Mouse (Mus musculus): ENCODE data around the gene Ikzf4. TPM values are rescaled to one million over a fixed set of nuclear protein-coding genes. Genes with fewer than 3 reads are reported as not detected.

Gene Ikzf4
- polyA plus RNA-seq, 1 experiment, result 1.2 TPM

DNA sequence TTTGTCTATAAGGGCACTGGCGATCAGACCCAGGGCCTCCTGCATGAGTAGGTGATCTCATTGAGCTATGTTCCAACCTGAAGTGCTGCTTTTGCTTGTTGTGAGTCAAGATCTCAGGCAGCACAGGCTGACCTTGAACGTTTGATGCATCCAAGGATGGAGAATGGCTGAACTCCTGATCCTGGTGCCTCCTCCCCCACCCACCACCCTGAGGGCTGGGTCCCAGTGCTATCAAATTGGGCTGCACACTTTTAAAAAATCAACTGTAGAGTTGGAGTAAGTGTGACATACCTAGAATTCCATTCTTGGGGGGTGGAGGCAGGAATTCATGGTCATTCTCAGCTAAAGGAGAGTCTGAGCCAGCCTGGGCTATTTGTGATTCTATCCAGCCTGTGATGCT is 39.3 kb downstream of the Ikzf4 start:
- H3K4me1 ChIP-seq (ENCODE audit: control insufficient read depth, insufficient read depth, low read length), result peaks cover 2% of the 10 kb centered on the region; the same call in 1 of the 2 replicates
- H3K27ac ChIP-seq (ENCODE audit: control insufficient read depth, insufficient read depth, low read depth, low read length), result no peak overlapping the region
- TF ChIP-seq POLR2A (IDR thresholded peaks at IDR 0.05; ENCODE audit: control insufficient read depth, low read depth, low read length) (no peak), CTCF (IDR thresholded peaks at IDR 0.05; ENCODE audit: control insufficient read depth, insufficient read depth, insufficient replicate concordance, low read depth, low read length) (no peak)
- no peaks in the 10 kb centered on the region for H3K36me3 ChIP-seq (ENCODE audit: control insufficient read depth, insufficient read depth, low read length)
- no peaks in the 10 kb centered on the region for H3K27me3 ChIP-seq (ENCODE audit: control insufficient read depth, insufficient read depth, low read length)
- H3K4me3 ChIP-seq (ENCODE audit: control insufficient read depth, low read depth, low read length), result no peak overlapping the region

DNA sequence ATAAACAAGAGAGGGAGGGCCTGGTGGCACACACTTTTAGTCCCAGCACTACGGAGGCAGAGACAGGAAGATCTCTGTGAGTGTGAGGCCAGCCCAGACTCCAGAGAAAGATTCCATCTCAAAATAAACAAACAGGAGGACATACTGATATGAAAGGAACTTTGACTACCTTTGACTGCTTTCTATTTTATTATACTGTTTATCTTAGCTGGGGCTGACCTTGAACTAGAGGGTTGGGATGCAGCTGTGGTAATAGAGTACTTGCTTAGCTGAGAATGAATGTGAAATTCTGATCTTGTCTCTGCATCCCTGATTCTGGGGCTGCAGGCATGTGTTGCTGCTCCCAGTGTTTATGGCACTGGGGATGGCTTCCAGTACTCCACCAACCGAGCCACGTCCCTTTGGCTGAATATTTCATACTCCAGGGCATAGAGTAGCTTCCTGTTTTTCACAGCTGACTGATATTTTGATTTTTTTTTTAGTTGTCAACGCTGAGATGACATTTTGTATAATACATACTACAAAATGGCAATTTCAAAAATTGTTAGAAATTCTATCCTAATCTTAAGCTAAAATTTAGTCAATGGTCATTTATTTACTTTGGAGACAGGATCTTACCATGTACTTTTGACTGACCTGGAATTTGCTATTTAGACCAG is 43.2 kb downstream of the Ikzf4 start:
- H3K27ac ChIP-seq (ENCODE audit: control insufficient read depth, insufficient read depth, low read depth, low read length), result no peak overlapping the region
- no peaks in the 10 kb centered on the region for H3K36me3 ChIP-seq (ENCODE audit: control insufficient read depth, insufficient read depth, low read length)
- no peak overlapping the region for H3K4me3 ChIP-seq (ENCODE audit: control insufficient read depth, low read depth, low read length)
- H3K27me3 ChIP-seq (ENCODE audit: control insufficient read depth, insufficient read depth, low read length), result no peaks in the 10 kb centered on the region
- peaks cover 2% of the 10 kb centered on the region; the same call in 1 of the 2 replicates for H3K4me1 ChIP-seq (ENCODE audit: control insufficient read depth, insufficient read depth, low read length)
- TF ChIP-seq CTCF (IDR thresholded peaks at IDR 0.05; ENCODE audit: control insufficient read depth, insufficient read depth, insufficient replicate concordance, low read depth, low read length) (no peak), POLR2A (IDR thresholded peaks at IDR 0.05; ENCODE audit: control insufficient read depth, low read depth, low read length) (no peak)

GRCm38 (mm10) chr10:128601499-128601898 is 44.3 kb downstream of the Ikzf4 start:
- TF ChIP-seq POLR2A (IDR thresholded peaks at IDR 0.05; ENCODE audit: control insufficient read depth, low read depth, low read length), result no peak

DNA sequence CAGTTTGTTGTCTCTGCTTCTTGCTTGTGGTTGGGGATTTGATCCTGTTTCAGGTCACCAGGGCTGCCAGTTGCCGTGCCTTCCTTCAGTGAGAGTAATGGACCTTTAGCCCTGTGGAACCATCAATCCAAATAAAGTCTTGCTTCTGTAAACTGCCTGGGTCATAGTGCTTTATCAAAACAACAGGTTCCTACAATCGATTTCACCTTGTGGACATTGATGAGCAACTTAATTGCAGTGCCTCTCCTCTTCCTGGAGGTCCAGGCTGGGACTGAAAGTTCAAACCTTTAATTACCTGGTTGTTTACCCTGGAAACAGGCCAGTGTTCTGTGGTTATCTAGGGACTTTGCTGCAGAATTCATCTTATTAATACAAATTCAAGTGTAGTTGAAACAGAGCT is 47.3 kb downstream of the Ikzf4 start:
- Histone ChIP-seq H3K4me3 (ENCODE audit: control insufficient read depth, low read depth, low read length) (no peak overlapping the region), H3K36me3 (ENCODE audit: control insufficient read depth, insufficient read depth, low read length) (no peaks in the 10 kb centered on the region), H3K4me1 (ENCODE audit: control insufficient read depth, insufficient read depth, low read length) (no peaks in the 10 kb centered on the region), H3K27me3 (ENCODE audit: control insufficient read depth, insufficient read depth, low read length) (no peaks in the 10 kb centered on the region), H3K27ac (ENCODE audit: control insufficient read depth, insufficient read depth, low read depth, low read length) (no peak overlapping the region)
- no peak for TF ChIP-seq POLR2A (IDR thresholded peaks at IDR 0.05; ENCODE audit: control insufficient read depth, low read depth, low read length)
- TF ChIP-seq CTCF (IDR thresholded peaks at IDR 0.05; ENCODE audit: control insufficient read depth, insufficient read depth, insufficient replicate concordance, low read depth, low read length), result no peak

More at GRCm38 (mm10) chr10:128601499-128601898, 44.3 kb downstream of the Ikzf4 start:
- no peaks in the 10 kb centered on the region for H3K36me3 ChIP-seq (ENCODE audit: control insufficient read depth, insufficient read depth, low read length)
- H3K27ac ChIP-seq (ENCODE audit: control insufficient read depth, insufficient read depth, low read depth, low read length), result no peak overlapping the region
- peaks cover 1% of the 10 kb centered on the region; the same call in 1 of the 2 replicates for H3K4me1 ChIP-seq (ENCODE audit: control insufficient read depth, insufficient read depth, low read length)
- no peaks in the 10 kb centered on the region for H3K27me3 ChIP-seq (ENCODE audit: control insufficient read depth, insufficient read depth, low read length)
- no peak overlapping the region for H3K4me3 ChIP-seq (ENCODE audit: control insufficient read depth, low read depth, low read length)

GRCm38 (mm10) chr10:128592797-128593196 is 53.0 kb downstream of the Ikzf4 start:
- no peaks in the 10 kb centered on the region; the same call in 1 of the 2 replicates for H3K27me3 ChIP-seq (ENCODE audit: control insufficient read depth, insufficient read depth, low read length)
- H3K27ac ChIP-seq (ENCODE audit: control insufficient read depth, insufficient read depth, low read depth, low read length), result no peak overlapping the region
- TF ChIP-seq POLR2A (IDR thresholded peaks at IDR 0.05; ENCODE audit: control insufficient read depth, low read depth, low read length), result no peak
- no peak for TF ChIP-seq CTCF (IDR thresholded peaks at IDR 0.05; ENCODE audit: control insufficient read depth, insufficient read depth, insufficient replicate concordance, low read depth, low read length)
- H3K4me3 ChIP-seq (ENCODE audit: control insufficient read depth, low read depth, low read length), result no peak overlapping the region
- H3K4me1 ChIP-seq (ENCODE audit: control insufficient read depth, insufficient read depth, low read length), result peaks cover 12% of the 10 kb centered on the region
- no peaks in the 10 kb centered on the region for H3K36me3 ChIP-seq (ENCODE audit: control insufficient read depth, insufficient read depth, low read length)

- H3K27me3 ChIP-seq (ENCODE audit: control insufficient read depth, insufficient read depth, low read length), result no peaks in the 10 kb centered on the region; the same call in 1 of the 2 replicates
- TF ChIP-seq POLR2A (IDR thresholded peaks at IDR 0.05; ENCODE audit: control insufficient read depth, low read depth, low read length) (no peak), CTCF (IDR thresholded peaks at IDR 0.05; ENCODE audit: control insufficient read depth, insufficient read depth, insufficient replicate concordance, low read depth, low read length) (no peak)
- H3K4me1 ChIP-seq (ENCODE audit: control insufficient read depth, insufficient read depth, low read length), result peaks cover 12% of the 10 kb centered on the region
- H3K4me3 ChIP-seq (ENCODE audit: control insufficient read depth, low read depth, low read length), result no peak overlapping the region
- H3K36me3 ChIP-seq (ENCODE audit: control insufficient read depth, insufficient read depth, low read length), result no peaks in the 10 kb centered on the region
- H3K27ac ChIP-seq (ENCODE audit: control insufficient read depth, insufficient read depth, low read depth, low read length), result no peak overlapping the region
These were observed 54.4 kb downstream of the Ikzf4 start for GRCm38 (mm10) chr10:128591436-128591835.

DNA sequence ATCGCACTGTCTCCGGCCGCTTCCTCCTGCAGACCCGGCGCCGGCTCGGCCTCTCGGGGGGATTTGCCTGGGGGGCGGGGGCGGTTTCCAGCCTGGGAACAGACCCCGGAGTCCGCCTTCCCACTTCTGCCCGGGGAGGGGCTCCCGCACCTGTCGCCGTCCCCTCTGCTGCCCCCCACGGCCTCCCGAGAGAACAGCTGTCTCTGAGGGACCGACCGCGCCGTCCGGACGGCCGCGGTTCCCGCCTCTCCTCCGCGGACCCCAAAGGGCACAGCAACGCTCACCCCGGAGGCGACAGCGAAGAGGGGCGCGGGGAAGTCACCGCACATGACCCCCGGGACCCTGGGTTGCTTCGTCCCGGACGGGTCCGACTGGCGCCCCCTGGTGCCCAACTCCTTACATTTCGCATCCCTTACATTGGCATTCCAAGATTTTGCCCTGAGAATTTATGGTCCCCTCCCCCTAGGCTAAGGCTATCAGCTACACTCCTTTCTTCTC is 55.5 kb downstream of the Ikzf4 start:
- Histone ChIP-seq H3K4me1 (ENCODE audit: control insufficient read depth, insufficient read depth, low read length) (peaks cover 12% of the 10 kb centered on the region), H3K4me3 (ENCODE audit: control insufficient read depth, low read depth, low read length) (peak overlapping the region; percentile 87), H3K27ac (ENCODE audit: control insufficient read depth, insufficient read depth, low read depth, low read length) (no peak overlapping the region), H3K27me3 (ENCODE audit: control insufficient read depth, insufficient read depth, low read length) (no peaks in the 10 kb centered on the region; the same call in 1 of the 2 replicates), H3K36me3 (ENCODE audit: control insufficient read depth, insufficient read depth, low read length) (no peaks in the 10 kb centered on the region)
- no peak for TF ChIP-seq POLR2A (IDR thresholded peaks at IDR 0.05; ENCODE audit: control insufficient read depth, low read depth, low read length)
- peak; percentile 58; the same call in 1 of the 2 replicates for TF ChIP-seq CTCF (IDR thresholded peaks at IDR 0.05; ENCODE audit: control insufficient read depth, insufficient read depth, insufficient replicate concordance, low read depth, low read length)

Measured in testis, adult 2 months (tissue).